Mouse (Mus musculus): ENCODE results near the gene Cul1. TPM values are rescaled to one million over a fixed set of nuclear protein-coding genes. Genes with fewer than 3 reads are reported as not detected.
A peak's percentile ranks its signal among the peaks of the same experiment; 100 is the strongest.

Cul1 gene
- polyA plus RNA-seq, 1 experiment, result 221 TPM

DNA sequence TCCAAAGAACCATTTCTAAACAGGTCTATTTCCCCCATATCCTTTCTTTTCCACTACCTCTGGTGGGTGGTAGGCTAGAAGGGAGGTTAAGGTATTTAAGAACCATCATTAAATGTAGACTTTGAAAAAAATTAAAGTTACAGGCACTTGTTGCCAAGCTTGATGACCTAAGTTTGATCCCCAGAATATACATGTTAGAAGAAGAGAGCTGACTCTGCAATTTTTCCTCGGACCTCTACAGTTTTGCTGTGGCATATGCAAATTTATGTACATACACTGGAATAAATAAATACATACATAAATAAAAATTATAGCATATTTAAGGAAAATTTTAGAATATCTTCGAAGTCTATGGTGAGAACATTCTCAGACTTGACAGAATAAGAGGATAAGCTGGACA, 13.1 kb upstream of the Cul1 start:
- Histone ChIP-seq H3K27ac (ENCODE audit: insufficient read depth, low read length) (no peak overlapping the region), H3K4me3 (ENCODE audit: insufficient read depth, low read length) (no peak overlapping the region), H3K4me1 (ENCODE audit: control insufficient read depth, insufficient read depth, low read length) (no peaks in the 10 kb centered on the region)
- no peak for TF ChIP-seq POLR2A (IDR thresholded peaks at IDR 0.05; ENCODE audit: low read depth, low read length)
- TF ChIP-seq CTCF (IDR thresholded peaks at IDR 0.05; ENCODE audit: borderline replicate concordance, insufficient read depth, low read length), result no peak

DNA sequence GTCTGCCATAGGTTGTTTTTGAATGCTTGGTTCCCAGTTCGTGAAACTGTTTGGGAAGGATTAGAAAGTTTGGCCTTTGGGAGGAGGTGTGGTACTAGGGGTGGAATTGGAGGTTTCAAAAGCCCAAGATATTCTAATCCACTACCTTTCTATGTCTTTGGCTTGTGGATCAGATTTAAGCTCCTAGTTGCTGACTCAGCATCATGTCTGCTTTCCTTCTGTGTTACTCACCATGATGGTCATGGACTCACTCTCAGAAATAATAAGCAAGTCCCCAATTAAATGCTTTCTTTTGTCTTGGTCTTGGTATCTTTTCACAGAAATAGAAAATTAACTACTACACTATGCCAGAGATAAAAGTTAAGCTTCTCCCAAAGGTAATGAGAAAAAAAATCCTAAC, 5.5 kb upstream of the Cul1 start:
- Histone ChIP-seq H3K4me3 (ENCODE audit: insufficient read depth, low read length) (no peak overlapping the region), H3K27ac (ENCODE audit: insufficient read depth, low read length) (no peak overlapping the region), H3K4me1 (ENCODE audit: control insufficient read depth, insufficient read depth, low read length) (no peaks in the 10 kb centered on the region)
- TF ChIP-seq POLR2A (IDR thresholded peaks at IDR 0.05; ENCODE audit: low read depth, low read length) (no peak), CTCF (IDR thresholded peaks at IDR 0.05; ENCODE audit: borderline replicate concordance, insufficient read depth, low read length) (no peak)

DNA sequence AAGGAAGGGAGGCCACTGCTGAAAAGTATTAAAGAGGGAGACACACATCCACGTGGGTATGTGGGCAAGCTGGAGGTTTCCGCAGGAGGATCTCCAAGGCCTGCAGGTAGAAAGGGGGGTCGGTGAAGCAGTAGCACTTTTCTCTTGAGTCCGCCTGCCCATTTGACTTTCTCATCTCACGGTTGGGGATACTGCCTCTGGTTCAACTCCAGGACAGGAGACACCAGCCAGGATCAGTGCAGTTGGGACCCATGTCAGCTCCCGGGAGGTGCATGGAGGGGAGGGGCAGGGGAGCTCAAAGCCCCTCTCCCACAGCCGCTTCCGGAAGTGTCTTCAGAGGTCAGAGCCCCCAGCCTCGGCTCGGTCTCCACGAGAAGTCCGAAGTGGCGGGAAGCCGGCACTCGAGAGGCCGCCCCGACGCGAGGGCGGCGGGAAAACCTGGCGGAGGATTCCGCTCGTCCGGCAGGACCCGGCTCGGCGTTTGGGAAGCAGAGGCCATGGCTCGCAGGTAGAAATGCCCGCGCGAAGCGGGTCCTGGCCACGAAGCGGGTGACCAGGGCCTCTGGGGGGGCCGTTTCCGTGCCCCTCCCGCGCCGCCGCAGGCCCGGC, 428 bp downstream of the Cul1 start:
- TF ChIP-seq CTCF (IDR thresholded peaks at IDR 0.05; ENCODE audit: borderline replicate concordance, insufficient read depth, low read length), result no peak
- Histone ChIP-seq H3K4me1 (ENCODE audit: control insufficient read depth, insufficient read depth, low read length) (no peaks in the 10 kb centered on the region), H3K27ac (ENCODE audit: insufficient read depth, low read length) (peak overlapping the region; percentile 78), H3K4me3 (ENCODE audit: insufficient read depth, low read length) (peak overlapping the region; percentile 99)

DNA sequence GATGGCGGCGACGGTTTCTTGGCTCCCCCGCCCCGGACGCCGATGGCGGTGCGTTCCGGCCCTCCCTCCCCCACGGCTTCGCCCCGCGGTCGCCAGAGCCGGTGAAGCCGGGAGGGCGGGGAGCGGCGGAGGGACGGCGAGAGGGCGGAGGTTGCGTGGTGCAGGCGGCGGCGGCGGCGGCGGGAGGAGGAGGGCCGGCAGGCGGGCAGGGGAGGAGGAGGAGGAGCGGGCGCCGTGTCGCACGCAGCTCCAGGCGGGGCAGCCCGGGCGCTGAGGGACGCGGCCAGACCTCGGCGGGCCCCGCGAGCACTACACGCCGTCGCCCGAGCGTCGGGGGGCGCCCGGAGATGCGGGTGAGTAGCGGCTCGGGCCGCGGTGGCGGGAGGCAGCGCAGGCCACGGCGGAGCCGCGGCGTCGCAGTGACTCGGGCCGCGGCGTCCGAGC, 955 bp downstream of the Cul1 start:
- Histone ChIP-seq H3K4me3 (ENCODE audit: insufficient read depth, low read length) (peak overlapping the region; percentile 99), H3K27ac (ENCODE audit: insufficient read depth, low read length) (peak overlapping the region; percentile 78), H3K4me1 (ENCODE audit: control insufficient read depth, insufficient read depth, low read length) (no peaks in the 10 kb centered on the region)
- peak; percentile 64; the same call in 1 of the 2 replicates for TF ChIP-seq POLR2A (IDR thresholded peaks at IDR 0.05; ENCODE audit: low read depth, low read length)
- no peak for TF ChIP-seq CTCF (IDR thresholded peaks at IDR 0.05; ENCODE audit: borderline replicate concordance, insufficient read depth, low read length)

DNA sequence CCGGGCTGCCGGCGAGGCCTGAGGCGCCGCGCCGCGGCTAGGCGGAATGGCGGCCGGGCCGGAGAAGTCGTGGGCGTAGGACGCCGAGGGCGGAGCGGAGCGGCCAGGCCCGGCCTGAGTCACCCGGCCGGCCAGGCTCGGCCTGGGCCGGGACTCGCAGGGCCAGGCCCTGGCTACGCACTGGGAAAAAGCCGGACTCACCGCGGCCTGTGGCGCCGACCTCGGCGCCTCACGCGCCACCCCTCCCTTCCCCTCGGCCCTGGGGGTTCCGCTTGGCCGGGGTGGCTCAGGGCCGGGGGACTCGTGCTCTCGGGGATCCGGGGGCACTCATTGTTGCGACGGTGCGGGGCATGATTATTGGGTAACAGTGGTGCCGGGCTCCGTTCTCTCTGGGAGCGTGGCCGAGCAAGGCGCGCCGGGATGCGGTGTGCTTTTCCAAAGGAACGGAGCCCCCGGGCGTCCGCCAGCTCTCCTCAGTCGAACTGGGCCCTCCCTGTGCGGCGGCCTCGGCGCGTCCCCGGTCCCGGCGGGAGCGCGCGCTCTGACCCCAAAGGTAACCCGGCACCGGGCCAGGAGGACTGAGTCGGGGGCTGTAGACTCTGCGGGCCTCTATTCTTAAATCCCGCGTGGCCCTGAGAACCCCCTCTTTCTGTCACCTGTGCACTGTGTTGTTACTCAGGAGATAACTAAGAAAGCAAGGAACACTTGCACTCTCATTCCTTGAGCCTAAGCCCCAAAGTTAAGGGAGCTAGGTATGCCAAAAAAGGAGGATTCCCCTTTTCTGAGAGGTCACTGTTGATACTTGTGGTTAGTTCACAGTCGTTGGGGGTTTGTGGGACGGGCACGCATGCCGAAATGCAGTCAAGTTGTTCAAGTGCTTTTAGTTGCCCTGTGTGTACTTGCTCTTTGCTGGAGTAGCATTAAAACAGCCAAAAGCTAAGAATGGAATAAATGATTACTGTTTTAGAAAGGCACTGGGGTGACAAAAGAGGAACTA, 1.7 kb downstream of the Cul1 start:
- Histone ChIP-seq H3K4me3 (ENCODE audit: insufficient read depth, low read length) (peak overlapping the region; percentile 99), H3K27ac (ENCODE audit: insufficient read depth, low read length) (peak overlapping the region; percentile 78), H3K4me1 (ENCODE audit: control insufficient read depth, insufficient read depth, low read length) (no peaks in the 10 kb centered on the region)
- peak; percentile 15 for TF ChIP-seq POLR2A (IDR thresholded peaks at IDR 0.05; ENCODE audit: low read depth, low read length)
- no peak for TF ChIP-seq CTCF (IDR thresholded peaks at IDR 0.05; ENCODE audit: borderline replicate concordance, insufficient read depth, low read length)

DNA sequence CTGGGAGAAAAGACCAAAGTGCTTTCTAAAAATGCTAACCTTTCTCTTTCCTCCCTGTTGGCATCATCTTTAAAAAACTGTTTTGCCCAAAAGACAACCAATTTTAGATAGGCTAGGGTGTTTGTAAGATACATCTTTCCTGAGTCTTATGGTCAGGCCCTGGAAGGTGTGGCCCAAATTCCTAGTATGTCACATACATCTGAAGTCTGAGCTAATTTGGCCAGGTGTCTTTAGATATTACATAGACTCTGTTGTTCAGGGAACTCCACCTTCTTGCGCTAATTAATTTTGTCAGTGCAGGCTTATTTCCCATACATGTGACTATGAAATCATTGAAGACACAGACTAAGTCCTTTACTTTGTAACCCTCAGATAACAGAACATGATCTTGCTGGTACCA, 2.6 kb downstream of the Cul1 start:
- TF ChIP-seq CTCF (IDR thresholded peaks at IDR 0.05; ENCODE audit: borderline replicate concordance, insufficient read depth, low read length) (no peak), POLR2A (IDR thresholded peaks at IDR 0.05; ENCODE audit: low read depth, low read length) (no peak)
- Histone ChIP-seq H3K4me3 (ENCODE audit: insufficient read depth, low read length) (peak overlapping the region; percentile 35), H3K4me1 (ENCODE audit: control insufficient read depth, insufficient read depth, low read length) (no peaks in the 10 kb centered on the region), H3K27ac (ENCODE audit: insufficient read depth, low read length) (no peak overlapping the region)

DNA sequence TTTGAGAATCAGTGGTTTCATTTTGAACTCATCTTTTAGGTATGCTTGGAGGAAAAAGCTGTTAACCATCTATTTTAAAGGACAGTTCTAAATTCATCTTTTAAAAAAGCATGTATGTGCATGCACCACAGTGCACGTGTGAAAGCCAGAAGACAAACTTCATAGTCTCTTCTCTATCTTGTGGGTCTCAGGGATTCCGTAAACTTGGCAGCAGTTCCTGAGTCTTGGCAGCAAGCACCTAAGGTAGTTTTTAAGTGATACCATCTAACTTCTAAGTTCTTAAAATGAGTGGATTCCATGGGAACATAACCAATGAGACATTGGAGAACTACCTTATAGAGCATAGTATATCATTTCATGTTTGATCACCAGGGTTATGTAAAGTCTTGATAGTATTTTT, 3.7 kb downstream of the Cul1 start:
- no peak overlapping the region for H3K4me3 ChIP-seq (ENCODE audit: insufficient read depth, low read length)
- no peak for TF ChIP-seq POLR2A (IDR thresholded peaks at IDR 0.05; ENCODE audit: low read depth, low read length)
- no peak for TF ChIP-seq CTCF (IDR thresholded peaks at IDR 0.05; ENCODE audit: borderline replicate concordance, insufficient read depth, low read length)
- H3K4me1 ChIP-seq (ENCODE audit: control insufficient read depth, insufficient read depth, low read length), result no peaks in the 10 kb centered on the region
- H3K27ac ChIP-seq (ENCODE audit: insufficient read depth, low read length), result no peak overlapping the region

DNA sequence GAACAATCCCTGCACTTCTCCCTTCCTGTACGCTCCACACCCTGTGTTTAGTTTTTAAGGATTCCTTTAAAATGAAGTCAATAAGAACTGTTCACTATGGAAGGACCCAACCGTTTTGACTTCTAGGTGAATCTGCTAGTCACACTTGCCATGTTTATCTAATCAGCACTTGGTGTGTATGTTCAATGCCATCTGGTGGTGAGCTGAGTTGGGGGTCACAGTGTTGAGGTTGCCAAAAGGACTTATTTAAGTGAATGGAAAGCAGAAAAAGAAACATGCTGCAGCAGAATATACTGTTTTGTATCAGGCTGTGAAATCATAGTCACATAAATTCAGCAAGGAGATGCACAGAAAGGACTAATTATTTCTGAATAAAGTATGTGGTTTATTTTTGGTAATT, 12.2 kb downstream of the Cul1 start:
- peaks cover 2% of the 10 kb centered on the region; the same call in 1 of the 2 replicates for H3K4me1 ChIP-seq (ENCODE audit: control insufficient read depth, insufficient read depth, low read length)
- TF ChIP-seq POLR2A (IDR thresholded peaks at IDR 0.05; ENCODE audit: low read depth, low read length), result no peak
- TF ChIP-seq CTCF (IDR thresholded peaks at IDR 0.05; ENCODE audit: borderline replicate concordance, insufficient read depth, low read length), result no peak
- H3K27ac ChIP-seq (ENCODE audit: insufficient read depth, low read length), result no peak overlapping the region
- H3K4me3 ChIP-seq (ENCODE audit: insufficient read depth, low read length), result no peak overlapping the region

DNA sequence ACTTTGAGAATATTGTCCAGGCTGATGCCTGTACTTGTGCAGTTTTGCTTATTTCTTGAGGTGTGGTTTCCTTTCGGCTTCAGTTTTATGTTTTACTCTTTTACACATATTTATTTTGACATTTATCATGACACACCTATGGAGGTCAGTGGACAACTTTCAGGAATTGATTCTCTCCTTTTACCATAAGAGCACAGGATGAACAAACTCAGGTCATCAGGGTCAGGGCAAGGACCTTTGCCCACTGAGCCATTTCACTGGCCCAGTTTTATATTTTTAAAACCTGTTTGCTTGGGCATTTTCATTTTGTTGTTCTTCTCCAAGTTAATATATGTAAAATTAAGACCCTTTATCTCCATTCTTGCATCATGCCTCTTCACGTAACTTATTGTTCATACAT, 13.3 kb downstream of the Cul1 start:
- H3K27ac ChIP-seq (ENCODE audit: insufficient read depth, low read length), result no peak overlapping the region
- H3K4me3 ChIP-seq (ENCODE audit: insufficient read depth, low read length), result no peak overlapping the region
- TF ChIP-seq CTCF (IDR thresholded peaks at IDR 0.05; ENCODE audit: borderline replicate concordance, insufficient read depth, low read length) (no peak), POLR2A (IDR thresholded peaks at IDR 0.05; ENCODE audit: low read depth, low read length) (no peak)
- H3K4me1 ChIP-seq (ENCODE audit: control insufficient read depth, insufficient read depth, low read length), result peaks cover 2% of the 10 kb centered on the region; the same call in 1 of the 2 replicates

DNA sequence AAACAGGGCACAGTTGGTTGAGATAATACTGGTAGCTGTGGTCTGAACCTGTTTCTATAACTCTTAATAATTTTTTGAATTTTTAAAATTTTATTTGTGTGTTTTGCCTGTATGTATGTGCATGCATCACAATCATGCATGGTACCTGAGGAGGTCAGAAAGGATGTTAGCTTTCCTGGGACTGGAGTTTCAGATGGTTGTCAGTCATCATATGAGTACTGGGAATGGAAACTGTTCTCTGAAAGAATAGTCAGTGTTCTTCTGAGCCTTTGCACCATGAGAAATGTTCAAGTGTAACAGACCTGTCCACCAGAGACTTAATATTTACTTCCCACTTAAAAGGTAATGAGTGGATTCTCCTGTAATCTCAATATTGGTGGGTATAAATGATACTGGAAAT, 13.9 kb downstream of the Cul1 start:
- H3K4me3 ChIP-seq (ENCODE audit: insufficient read depth, low read length), result no peak overlapping the region
- TF ChIP-seq CTCF (IDR thresholded peaks at IDR 0.05; ENCODE audit: borderline replicate concordance, insufficient read depth, low read length) (no peak), POLR2A (IDR thresholded peaks at IDR 0.05; ENCODE audit: low read depth, low read length) (no peak)
- H3K4me1 ChIP-seq (ENCODE audit: control insufficient read depth, insufficient read depth, low read length), result peaks cover 2% of the 10 kb centered on the region; the same call in 1 of the 2 replicates
- H3K27ac ChIP-seq (ENCODE audit: insufficient read depth, low read length), result no peak overlapping the region

Data from embryonic fibroblast, embryonic 13.5 days (primary cell).